Mouse (Mus musculus) liver, embryonic 12.5 days (tissue): Measurements from ENCODE around the gene Ccl5. TPM values are rescaled to one million over a fixed set of nuclear protein-coding genes. Genes with fewer than 3 reads are reported as not detected.

Source experiments
- ATAC-seq: fragments of 200-750 bp; cut with Nextera tagmentation; 2 replicates; pipeline ENCODE4 v1.8.0; 2017; ENCODE audit warnings: moderate number of reproducible peaks, mild to moderate bottlenecking, moderate library complexity
- H3K27ac ChIP-seq: fragments of 300-500 bp; sonication (generic); 2 replicates; pipeline ENCODE4 v1.5.1; 2016; ENCODE audit warnings: mild to moderate bottlenecking
- H3K27me3 ChIP-seq: fragments of 300-500 bp; sonication (generic); replicated peaks from 2 replicates; pipeline ENCODE4 v1.6.1; 2016; ENCODE audit warnings: mild to moderate bottlenecking, moderate library complexity
- H3K36me3 ChIP-seq: fragments of 300-500 bp; sonication (generic); 2 replicates; pipeline ENCODE4 v1.6.1; 2016; ENCODE audit warnings: mild to moderate bottlenecking, moderate library complexity
- H3K4me1 ChIP-seq: fragments of 300-500 bp; sonication (generic); 2 replicates; pipeline ENCODE4 v1.6.1; 2016
- H3K4me2 ChIP-seq: fragments of 300-500 bp; sonication (generic); 2 replicates; pipeline ENCODE4 v1.6.1; 2016; ENCODE audit warnings: mild to moderate bottlenecking, moderate library complexity
- H3K4me3 ChIP-seq: fragments of 300-500 bp; sonication (generic); 2 replicates; pipeline ENCODE4 v1.5.1; 2016; ENCODE audit warnings: mild to moderate bottlenecking, moderate library complexity
- H3K9ac ChIP-seq: fragments of 300-500 bp; sonication (generic); 2 replicates; pipeline ENCODE4 v1.6.1; 2016; ENCODE audit warnings: mild to moderate bottlenecking, moderate library complexity
- H3K9me3 ChIP-seq: fragments of 300-500 bp; sonication (generic); replicated peaks from 2 replicates; pipeline ENCODE4 v1.6.1; 2016; ENCODE audit warnings: mild to moderate bottlenecking, moderate library complexity
- WGBS: fragments of 180-500 bp; shearing (Covaris S2); methylation state at CpG from one replicate; pipeline ENCODE4 v1.1.7; 2016; ENCODE audit not compliant: insufficient replicate concordance; 5-methylcytosine and 5-hydroxymethylcytosine counted together
- polyA plus RNA-seq: library from polyadenylated mRNA; unstranded; fragments of >200 nt; fragmentation: Nextera tagmentation; extraction: Ambion mirVana; gene quantifications from 2 replicates; pipeline ENCODE4 v1.2.1, GENCODE M21; 2016

Gene Ccl5
- polyA plus RNA-seq, 1 experiment from 2014 or later = 0.33 TPM

DNA sequence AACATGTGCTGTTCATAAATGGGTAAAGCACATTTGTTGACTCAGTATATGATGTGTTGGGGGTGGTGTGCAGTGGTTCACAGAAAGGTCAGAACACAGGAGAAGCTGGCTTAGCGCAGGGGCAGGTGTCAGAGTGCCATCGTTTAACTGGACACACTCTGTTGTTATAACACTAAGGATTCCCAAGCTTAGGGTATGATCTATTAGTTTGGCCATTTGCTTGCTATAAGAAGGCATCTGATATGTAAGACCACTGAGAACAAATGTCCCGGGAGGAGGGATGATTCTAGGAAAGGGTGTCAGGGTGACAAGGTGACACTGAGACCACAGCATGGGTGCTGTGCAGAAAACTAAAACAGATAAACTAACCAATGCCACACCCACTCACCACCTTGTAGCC is 6.5 kb upstream of the Ccl5 start:
- no peak overlapping the region for H3K4me3 ChIP-seq
- H3K4me2 ChIP-seq = no peak overlapping the region
- H3K9me3 ChIP-seq = no peaks in the 10 kb centered on the region
- no peaks in the 10 kb centered on the region for H3K36me3 ChIP-seq
- 51% methylated on average over 3 of the region's 3 CpGs for whole genome bisulfite sequencing
- H3K27me3 ChIP-seq = no peaks in the 10 kb centered on the region
- no peak for ATAC-seq
- H3K27ac ChIP-seq = no peak overlapping the region
- no peak overlapping the region for H3K9ac ChIP-seq
- peaks cover 10% of the 10 kb centered on the region; the same call in 1 of the 2 replicates for H3K4me1 ChIP-seq

GRCm38 (mm10) chr11:83534609-83535423 is 4.5 kb upstream of the Ccl5 start:
- 59% methylated on average over 13 of the region's 13 CpGs for WGBS
- Histone ChIP-seq H3K4me1 (peaks cover 10% of the 10 kb centered on the region; the same call in 1 of the 2 replicates), H3K27ac (no peak overlapping the region), H3K36me3 (no peaks in the 10 kb centered on the region), H3K9ac (no peak overlapping the region), H3K27me3 (no peaks in the 10 kb centered on the region), H3K4me3 (no peak overlapping the region), H3K9me3 (no peaks in the 10 kb centered on the region), H3K4me2 (no peak overlapping the region)
- ATAC-seq = no peak

GRCm38 (mm10) chr11:83534143-83534542 is 3.8 kb upstream of the Ccl5 start:
- no peak for ATAC-seq
- Histone ChIP-seq H3K9me3 (no peaks in the 10 kb centered on the region), H3K4me2 (no peak overlapping the region), H3K27me3 (no peaks in the 10 kb centered on the region), H3K9ac (no peak overlapping the region), H3K27ac (no peak overlapping the region), H3K4me1 (peaks cover 10% of the 10 kb centered on the region; the same call in 1 of the 2 replicates), H3K36me3 (no peaks in the 10 kb centered on the region), H3K4me3 (no peak overlapping the region)
- 65% methylated on average over 8 of the region's 8 CpGs for WGBS

- no peak for ATAC-seq
Measured at GRCm38 (mm10) chr11:83533192-83533591, 2.9 kb upstream of the Ccl5 start.

DNA sequence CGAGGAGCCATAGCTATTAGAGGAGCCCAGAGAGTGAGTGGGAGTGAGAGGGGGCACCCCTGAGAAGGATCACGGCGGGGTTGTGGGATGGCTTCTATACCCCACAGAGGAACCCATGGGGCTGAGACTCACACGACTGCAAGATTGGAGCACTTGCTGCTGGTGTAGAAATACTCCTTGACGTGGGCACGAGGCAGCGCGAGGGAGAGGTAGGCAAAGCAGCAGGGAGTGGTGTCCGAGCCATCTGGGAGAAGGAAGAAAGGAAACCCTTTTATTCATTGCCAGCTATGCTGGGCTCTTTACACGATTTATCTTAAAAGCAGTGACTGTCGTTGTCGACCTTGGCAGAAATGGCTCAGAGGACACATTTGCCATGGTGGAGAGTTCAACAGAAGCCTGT is 1.3 kb downstream of the Ccl5 start:
- H3K4me2 ChIP-seq = no peak overlapping the region
- H3K9me3 ChIP-seq = no peaks in the 10 kb centered on the region
- no peaks in the 10 kb centered on the region for H3K27me3 ChIP-seq
- WGBS = 61% methylated on average over 12 of the region's 12 CpGs
- no peak overlapping the region for H3K27ac ChIP-seq
- H3K4me1 ChIP-seq = no peaks in the 10 kb centered on the region
- no peaks in the 10 kb centered on the region for H3K36me3 ChIP-seq
- no peak overlapping the region for H3K9ac ChIP-seq
- no peak for ATAC-seq
- H3K4me3 ChIP-seq = no peak overlapping the region

More at GRCm38 (mm10) chr11:83533192-83533591, 2.9 kb upstream of the Ccl5 start:
- Histone ChIP-seq H3K4me2 (no peak overlapping the region), H3K27me3 (no peaks in the 10 kb centered on the region), H3K27ac (no peak overlapping the region), H3K9me3 (no peaks in the 10 kb centered on the region), H3K9ac (no peak overlapping the region), H3K4me1 (peaks cover 10% of the 10 kb centered on the region; the same call in 1 of the 2 replicates), H3K4me3 (no peak overlapping the region), H3K36me3 (no peaks in the 10 kb centered on the region)
- WGBS = 68% methylated on average over 1 of the region's 1 CpGs

DNA sequence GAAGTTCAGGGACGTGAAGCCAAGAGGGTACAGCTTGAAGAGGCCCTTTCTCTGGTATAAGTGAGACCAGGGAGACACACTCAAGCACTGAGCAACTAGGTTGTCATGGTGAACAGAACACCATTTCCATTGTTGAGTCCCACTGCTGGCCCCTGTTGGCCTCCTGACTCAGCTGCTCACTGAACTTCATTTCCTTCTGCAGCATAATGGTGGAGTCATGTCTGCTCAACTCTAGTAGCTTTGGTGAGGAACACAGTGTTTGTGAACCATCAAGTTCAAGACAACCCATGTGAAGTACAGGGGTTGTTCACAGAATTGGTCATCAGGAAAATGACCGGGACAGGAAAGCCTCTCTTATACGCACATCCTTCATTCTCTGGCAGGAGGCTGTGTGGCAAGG is 8.2 kb downstream of the Ccl5 start, which contains the start of gene Heatr9:
Gene Heatr9 (minus strand): TSS at position 101 of the 400 bp plus-strand sequence.
- Histone ChIP-seq H3K9ac (no peak within 1 kb of the TSS), H3K4me3 (no peak within 1 kb of the TSS), H3K4me2 (no peak within 1 kb of the TSS), H3K27me3 (no peaks in the 10 kb centered on the region), H3K36me3 (no peaks in the 10 kb centered on the region), H3K9me3 (no peaks in the 10 kb centered on the region), H3K27ac (no peak within 1 kb of the TSS), H3K4me1 (no peaks in the 10 kb centered on the region)
- no peak for ATAC-seq
- WGBS = 60% methylated on average over 3 of the region's 3 CpGs

- 57% methylated on average over 6 of the region's 6 CpGs for WGBS
- Histone ChIP-seq H3K9me3 (no peaks in the 10 kb centered on the region), H3K4me2 (no peak overlapping the region), H3K27ac (no peak overlapping the region), H3K4me1 (no peaks in the 10 kb centered on the region), H3K4me3 (no peak overlapping the region), H3K9ac (no peak overlapping the region), H3K27me3 (no peaks in the 10 kb centered on the region), H3K36me3 (no peaks in the 10 kb centered on the region)
- no peak for ATAC-seq
Measured at GRCm38 (mm10) chr11:83518371-83518770, 11.9 kb downstream of the Ccl5 start.

- Histone ChIP-seq H3K36me3 (no peaks in the 10 kb centered on the region), H3K9ac (no peak overlapping the region), H3K4me2 (no peak overlapping the region), H3K9me3 (no peaks in the 10 kb centered on the region), H3K4me1 (no peaks in the 10 kb centered on the region), H3K27me3 (no peaks in the 10 kb centered on the region), H3K4me3 (no peak overlapping the region), H3K27ac (no peak overlapping the region)
- no peak for ATAC-seq
Measured at GRCm38 (mm10) chr11:83517153-83517552, 13.2 kb downstream of the Ccl5 start.

GRCm38 (mm10) chr11:83509521-83509920 is 20.8 kb downstream of the Ccl5 start:
- Histone ChIP-seq H3K4me2 (no peak overlapping the region), H3K9me3 (no peaks in the 10 kb centered on the region), H3K36me3 (peaks cover 33% of the 10 kb centered on the region), H3K9ac (no peak overlapping the region), H3K4me1 (no peaks in the 10 kb centered on the region), H3K4me3 (no peak overlapping the region), H3K27me3 (no peaks in the 10 kb centered on the region), H3K27ac (no peak overlapping the region)
- ATAC-seq = no peak

DNA sequence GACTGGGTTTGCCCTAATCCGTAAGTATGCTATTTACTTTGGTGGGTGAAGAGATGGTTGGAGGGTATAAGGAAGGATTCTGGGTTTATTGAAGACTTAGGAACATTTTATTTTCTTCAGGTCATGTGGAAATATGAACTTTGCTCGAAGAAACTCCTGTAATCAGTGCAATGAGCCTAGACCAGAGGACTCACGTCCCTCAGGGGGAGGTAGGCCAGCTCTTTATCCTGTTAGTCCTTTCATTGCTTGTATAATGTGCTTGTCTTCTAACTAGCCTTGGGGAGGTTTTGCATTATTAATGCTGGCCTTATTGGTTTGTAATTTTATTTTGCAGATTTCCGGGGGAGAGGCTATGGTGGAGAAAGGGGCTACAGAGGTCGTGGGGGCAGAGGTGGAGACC is 26.0 kb downstream of the Ccl5 start:
- Histone ChIP-seq H3K9me3 (no peaks in the 10 kb centered on the region), H3K4me2 (no peak overlapping the region), H3K4me1 (no peaks in the 10 kb centered on the region), H3K27ac (no peak overlapping the region), H3K27me3 (no peaks in the 10 kb centered on the region), H3K4me3 (no peak overlapping the region), H3K36me3 (peaks cover 77% of the 10 kb centered on the region), H3K9ac (no peak overlapping the region)
- WGBS = 88% methylated on average over 5 of the region's 5 CpGs
- no peak for ATAC-seq

DNA sequence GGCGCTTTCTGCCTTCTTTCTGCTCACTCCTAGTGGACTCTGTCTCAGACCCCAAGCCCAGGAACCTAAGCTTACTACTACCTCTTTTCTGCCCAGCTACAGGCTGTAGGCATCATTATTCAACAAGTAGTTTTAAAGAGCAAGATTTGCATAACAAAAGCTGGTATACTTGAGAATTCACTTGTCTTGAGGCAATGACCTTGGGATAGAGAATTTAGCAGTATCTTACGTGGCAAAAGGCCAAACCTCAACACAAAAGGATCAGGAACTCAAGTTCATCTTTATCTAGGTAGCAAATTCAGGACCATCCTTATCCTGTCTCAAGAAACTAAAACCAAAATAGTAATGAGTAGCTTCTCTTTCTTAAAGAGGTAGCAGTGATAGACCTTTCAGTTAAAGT is 34.7 kb downstream of the Ccl5 start:
- 87% methylated on average over 2 of the region's 2 CpGs for WGBS
- Histone ChIP-seq H3K4me1 (no peaks in the 10 kb centered on the region), H3K9me3 (no peaks in the 10 kb centered on the region), H3K9ac (no peak overlapping the region), H3K4me2 (no peak overlapping the region), H3K4me3 (no peak overlapping the region), H3K36me3 (peaks cover 72% of the 10 kb centered on the region), H3K27ac (no peak overlapping the region), H3K27me3 (no peaks in the 10 kb centered on the region)
- no peak for ATAC-seq

DNA sequence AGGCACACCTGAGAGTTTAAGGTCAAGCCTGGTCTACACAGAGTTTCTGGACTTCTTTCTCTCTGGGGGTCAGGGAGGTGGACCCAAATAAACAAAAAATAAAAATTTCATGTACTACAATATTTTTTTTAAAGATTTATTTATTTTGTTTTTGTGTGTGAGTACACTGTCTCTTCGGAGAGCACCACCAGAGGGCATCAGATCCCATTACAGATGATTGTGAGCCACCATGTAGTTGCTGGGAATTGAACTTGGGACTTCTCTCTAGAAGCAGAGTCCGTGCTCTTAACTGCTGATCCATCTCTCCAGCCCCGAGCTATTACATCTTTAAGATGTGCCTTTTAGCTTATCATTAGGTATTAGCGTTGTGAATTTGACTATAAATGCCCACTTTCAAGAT is 38.8 kb downstream of the Ccl5 start:
- no peak for ATAC-seq
- H3K4me3 ChIP-seq = no peak overlapping the region
- peaks cover 68% of the 10 kb centered on the region for H3K36me3 ChIP-seq
- no peaks in the 10 kb centered on the region for H3K9me3 ChIP-seq
- H3K27ac ChIP-seq = no peak overlapping the region
- WGBS = 69% methylated on average over 4 of the region's 4 CpGs
- no peaks in the 10 kb centered on the region for H3K27me3 ChIP-seq
- H3K4me1 ChIP-seq = no peaks in the 10 kb centered on the region
- H3K9ac ChIP-seq = no peak overlapping the region
- H3K4me2 ChIP-seq = no peak overlapping the region
